Mouse (Mus musculus): ENCODE data around the gene Ttc26. TPM values are rescaled to one million over a fixed set of nuclear protein-coding genes. Genes with fewer than 3 reads are reported as not detected.
"Not testable (repeated sequence)": the region's sequence is repeated elsewhere in the genome, so short reads cannot be mapped to it uniquely, and the experiment has no call there.

Ttc26 gene
- polyA plus RNA-seq, 1 experiment from 2014 or later, result 10.1 TPM

GRCm38 (mm10) chr6:38357603-38358252 lies 23.5 kb upstream of the Ttc26 start:
- ATAC-seq (ENCODE audit: insufficient number of reproducible peaks, low FRiP score, low TSS enrichment, low read depth), result no peak
- WGBS, result 40% methylated on average over 5 of the region's 5 CpGs
- Histone ChIP-seq H3K27ac (replicated peaks) (no peak overlapping the region), H3K4me2 (replicated peaks) (no peak overlapping the region), H3K36me3 (no peaks in the 10 kb centered on the region), H3K9ac (no peak overlapping the region), H3K4me3 (replicated peaks) (no peak overlapping the region), H3K4me1 (peaks cover 21% of the 10 kb centered on the region), H3K9me3 (replicated peaks) (no peaks in the 10 kb centered on the region), H3K27me3 (peaks cover 35% of the 10 kb centered on the region)

- H3K36me3 ChIP-seq, result no peaks in the 10 kb centered on the region
- no peaks in the 10 kb centered on the region for H3K9me3 ChIP-seq (replicated peaks)
- H3K9ac ChIP-seq, result no peak overlapping the region
- peaks cover 28% of the 10 kb centered on the region for H3K27me3 ChIP-seq
- ATAC-seq (ENCODE audit: insufficient number of reproducible peaks, low FRiP score, low TSS enrichment, low read depth), result no peak
- peaks cover 16% of the 10 kb centered on the region for H3K4me1 ChIP-seq
- H3K27ac ChIP-seq (replicated peaks), result no peak overlapping the region
- WGBS, result 68% methylated on average over 8 of the region's 8 CpGs
- no peak overlapping the region for H3K4me2 ChIP-seq (replicated peaks)
- no peak overlapping the region for H3K4me3 ChIP-seq (replicated peaks)
Observed at GRCm38 (mm10) chr6:38358253-38359027, 22.8 kb upstream of the Ttc26 start.

GRCm38 (mm10) chr6:38359044-38359735 lies 22.1 kb upstream of the Ttc26 start:
- Histone ChIP-seq H3K27me3 (peaks cover 25% of the 10 kb centered on the region), H3K4me1 (peaks cover 10% of the 10 kb centered on the region)
- 89% methylated on average over 10 of the region's 11 CpGs for WGBS
- H3K9ac ChIP-seq; H3K4me2 ChIP-seq (replicated peaks); H3K4me3 ChIP-seq (replicated peaks); H3K36me3 ChIP-seq; ATAC-seq (ENCODE audit: insufficient number of reproducible peaks, low FRiP score, low TSS enrichment, low read depth); H3K9me3 ChIP-seq (replicated peaks); H3K27ac ChIP-seq (replicated peaks): not testable (repeated sequence)

GRCm38 (mm10) chr6:38359736-38360499 lies 21.4 kb upstream of the Ttc26 start:
- 77% methylated on average over 12 of the region's 12 CpGs for WGBS
- no peaks in the 10 kb centered on the region for H3K36me3 ChIP-seq
- no peak for ATAC-seq (ENCODE audit: insufficient number of reproducible peaks, low FRiP score, low TSS enrichment, low read depth)
- H3K4me1 ChIP-seq, result peaks cover 3% of the 10 kb centered on the region
- no peak overlapping the region for H3K4me3 ChIP-seq (replicated peaks)
- no peak overlapping the region for H3K9ac ChIP-seq
- no peak overlapping the region for H3K4me2 ChIP-seq (replicated peaks)
- peaks cover 18% of the 10 kb centered on the region for H3K27me3 ChIP-seq
- no peaks in the 10 kb centered on the region for H3K9me3 ChIP-seq (replicated peaks)
- H3K27ac ChIP-seq (replicated peaks), result no peak overlapping the region

GRCm38 (mm10) chr6:38361065-38361464 lies 20.2 kb upstream of the Ttc26 start:
- Histone ChIP-seq H3K27ac (replicated peaks) (no peak overlapping the region), H3K9ac (no peak overlapping the region), H3K27me3 (peaks cover 7% of the 10 kb centered on the region), H3K4me2 (replicated peaks) (no peak overlapping the region), H3K4me1 (no peaks in the 10 kb centered on the region), H3K36me3 (no peaks in the 10 kb centered on the region), H3K4me3 (replicated peaks) (no peak overlapping the region), H3K9me3 (replicated peaks) (no peaks in the 10 kb centered on the region)
- 85% methylated on average over 4 of the region's 4 CpGs for WGBS
- ATAC-seq (ENCODE audit: insufficient number of reproducible peaks, low FRiP score, low TSS enrichment, low read depth), result no peak

- H3K36me3 ChIP-seq, result no peaks in the 10 kb centered on the region
- no peaks in the 10 kb centered on the region for H3K9me3 ChIP-seq (replicated peaks)
- no peaks in the 10 kb centered on the region for H3K27me3 ChIP-seq
- H3K4me1 ChIP-seq, result no peaks in the 10 kb centered on the region
- no peak overlapping the region for H3K9ac ChIP-seq
- 26% methylated on average over 1 of the region's 1 CpGs for WGBS
- H3K27ac ChIP-seq (replicated peaks), result no peak overlapping the region
- ATAC-seq (ENCODE audit: insufficient number of reproducible peaks, low FRiP score, low TSS enrichment, low read depth), result no peak
- no peak overlapping the region for H3K4me2 ChIP-seq (replicated peaks)
- H3K4me3 ChIP-seq (replicated peaks), result no peak overlapping the region
Observed at GRCm38 (mm10) chr6:38361937-38362336, 19.3 kb upstream of the Ttc26 start.

GRCm38 (mm10) chr6:38363370-38363769 lies 17.9 kb upstream of the Ttc26 start:
- H3K9ac ChIP-seq, result no peak overlapping the region
- no peaks in the 10 kb centered on the region for H3K27me3 ChIP-seq
- no peak overlapping the region for H3K4me3 ChIP-seq (replicated peaks)
- H3K27ac ChIP-seq (replicated peaks), result no peak overlapping the region
- H3K4me2 ChIP-seq (replicated peaks), result no peak overlapping the region
- no peaks in the 10 kb centered on the region for H3K4me1 ChIP-seq
- H3K9me3 ChIP-seq (replicated peaks), result no peaks in the 10 kb centered on the region
- 58% methylated on average over 4 of the region's 4 CpGs for WGBS
- H3K36me3 ChIP-seq, result no peaks in the 10 kb centered on the region
- no peak for ATAC-seq (ENCODE audit: insufficient number of reproducible peaks, low FRiP score, low TSS enrichment, low read depth)

DNA sequence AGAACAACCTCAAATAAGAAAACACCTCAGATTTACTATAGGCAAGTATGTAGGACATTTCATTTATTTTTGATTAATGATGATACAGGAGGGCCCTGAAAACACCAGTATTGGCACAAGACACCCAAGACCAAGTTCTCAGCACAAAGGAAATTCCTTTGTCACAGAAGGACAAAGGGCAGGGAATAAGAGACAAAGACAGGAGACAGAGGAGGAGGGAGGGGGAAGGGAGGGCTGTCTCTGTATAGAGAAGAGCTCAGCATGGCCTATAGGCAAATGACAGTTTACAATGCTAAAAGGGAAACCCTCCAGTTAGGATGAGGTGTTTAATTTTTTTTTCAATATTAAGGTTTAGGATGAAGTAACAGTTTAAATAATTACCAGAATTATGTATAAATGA lies 17.1 kb upstream of the Ttc26 start:
- H3K4me1 ChIP-seq, result no peaks in the 10 kb centered on the region
- H3K9me3 ChIP-seq (replicated peaks), result no peaks in the 10 kb centered on the region
- H3K27ac ChIP-seq (replicated peaks), result no peak overlapping the region
- no peaks in the 10 kb centered on the region for H3K27me3 ChIP-seq
- H3K4me2 ChIP-seq (replicated peaks), result no peak overlapping the region
- no peak overlapping the region for H3K9ac ChIP-seq
- H3K4me3 ChIP-seq (replicated peaks), result no peak overlapping the region
- no peak for ATAC-seq (ENCODE audit: insufficient number of reproducible peaks, low FRiP score, low TSS enrichment, low read depth)
- H3K36me3 ChIP-seq, result no peaks in the 10 kb centered on the region

- H3K27ac ChIP-seq (replicated peaks), result no peak overlapping the region
- no peak for ATAC-seq (ENCODE audit: insufficient number of reproducible peaks, low FRiP score, low TSS enrichment, low read depth)
- peaks cover 11% of the 10 kb centered on the region; the same call in 1 of the 2 replicates for H3K9me3 ChIP-seq (replicated peaks)
- no peak overlapping the region for H3K9ac ChIP-seq
- H3K4me1 ChIP-seq, result no peaks in the 10 kb centered on the region
- 0 out of 2 replicates have a peak, but pooled peaks cover 6% of the 10 kb centered on the region for H3K27me3 ChIP-seq
- WGBS, result 79% methylated on average over 3 of the region's 3 CpGs
- no peaks in the 10 kb centered on the region for H3K36me3 ChIP-seq
- no peak overlapping the region for H3K4me2 ChIP-seq (replicated peaks)
- no peak overlapping the region for H3K4me3 ChIP-seq (replicated peaks)
Observed at GRCm38 (mm10) chr6:38369945-38370344, 11.3 kb upstream of the Ttc26 start.

GRCm38 (mm10) chr6:38374271-38374670 lies 7.0 kb upstream of the Ttc26 start:
- no peak overlapping the region for H3K27ac ChIP-seq (replicated peaks)
- ATAC-seq (ENCODE audit: insufficient number of reproducible peaks, low FRiP score, low TSS enrichment, low read depth), result no peak
- H3K4me2 ChIP-seq (replicated peaks), result no peak overlapping the region
- no peaks in the 10 kb centered on the region for H3K4me1 ChIP-seq
- 0 out of 2 replicates have a peak, but pooled peaks cover 6% of the 10 kb centered on the region for H3K27me3 ChIP-seq
- H3K9ac ChIP-seq, result no peak overlapping the region
- no peak overlapping the region for H3K4me3 ChIP-seq (replicated peaks)
- 79% methylated on average over 1 of the region's 1 CpGs for WGBS
- H3K36me3 ChIP-seq, result no peaks in the 10 kb centered on the region
- H3K9me3 ChIP-seq (replicated peaks), result peaks cover 11% of the 10 kb centered on the region; the same call in 1 of the 2 replicates

DNA sequence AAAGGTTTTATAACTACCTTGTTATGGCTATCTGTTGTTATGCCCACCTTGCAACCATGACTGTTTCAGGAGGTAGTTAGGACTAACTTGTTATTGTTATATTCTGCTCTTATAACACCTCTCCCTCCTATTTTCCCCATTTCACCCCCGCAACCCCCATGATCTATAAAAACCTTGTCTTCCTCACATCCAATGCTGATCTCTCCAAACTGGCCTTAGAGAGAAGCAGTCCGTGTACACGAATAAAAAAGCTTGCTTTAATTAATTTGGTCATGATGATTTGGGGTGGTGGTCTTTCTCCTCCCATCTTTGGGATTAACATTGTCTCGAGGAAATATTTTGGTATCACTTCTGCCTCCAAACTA lies 523 bp upstream of the Ttc26 start:
- WGBS, result 1% methylated on average over 4 of the region's 4 CpGs
- H3K36me3 ChIP-seq, result peaks cover 6% of the 10 kb centered on the region

More for the DNA sequence above, 523 bp upstream of the Ttc26 start:
- Histone ChIP-seq H3K4me1 (peaks cover 12% of the 10 kb centered on the region), H3K9me3 (replicated peaks) (no peaks in the 10 kb centered on the region), H3K4me3 (replicated peaks) (peak overlapping the region; percentile 62), H3K9ac (peak overlapping the region; percentile 53), H3K4me2 (replicated peaks) (peak overlapping the region; percentile 63), H3K27me3 (no peaks in the 10 kb centered on the region), H3K27ac (replicated peaks) (0 out of 2 replicates have a peak overlapping the region, but pooled peaks have one; percentile 68)
- ATAC-seq (ENCODE audit: insufficient number of reproducible peaks, low FRiP score, low TSS enrichment, low read depth), result no peak

Measured in embryonic facial prominence, embryonic 15.5 days (tissue).